Mouse (Mus musculus) heart, embryonic 13.5 days (tissue): ENCODE measurements around the gene Mettl7a3. TPM values are rescaled to one million over a fixed set of nuclear protein-coding genes. Genes with fewer than 3 reads are reported as not detected.
"Not testable (repeated sequence)": the region's sequence is repeated elsewhere in the genome, so short reads cannot be mapped to it uniquely, and the experiment has no call there.

Experiments
- ATAC-seq: fragments of 200-750 bp; cut with Nextera tagmentation; 2 replicates; pipeline ENCODE4 v1.8.0; 2017; ENCODE audit warnings: moderate TSS enrichment; ENCODE audit not compliant: insufficient number of reproducible peaks, low FRiP score, low TSS enrichment; ENCODE audit errors: extremely low read depth
- H3K27ac ChIP-seq: fragments of 300-500 bp; sonication (generic); replicated peaks from 2 replicates; pipeline ENCODE4 v1.5.1; 2015; ENCODE audit warnings: moderate library complexity, mild to moderate bottlenecking, inconsistent platforms
- H3K27me3 ChIP-seq: fragments of 300-500 bp; sonication (generic); replicated peaks from 2 replicates; pipeline ENCODE4 v1.6.1; 2015; ENCODE audit warnings: mild to moderate bottlenecking, inconsistent platforms
- H3K36me3 ChIP-seq: fragments of 300-500 bp; sonication (generic); 2 replicates; pipeline ENCODE4 v1.6.1; 2015; ENCODE audit warnings: mild to moderate bottlenecking, inconsistent platforms
- H3K4me1 ChIP-seq: fragments of 300-500 bp; sonication (generic); 2 replicates; pipeline ENCODE4 v1.6.1; 2015; ENCODE audit warnings: inconsistent platforms
- H3K4me2 ChIP-seq: fragments of 300-500 bp; sonication (generic); 2 replicates; pipeline ENCODE4 v1.6.1; 2015; ENCODE audit warnings: inconsistent platforms, mild to moderate bottlenecking, moderate library complexity
- H3K4me3 ChIP-seq: fragments of 300-500 bp; sonication (generic); 2 replicates; pipeline ENCODE4 v1.5.1; 2015; ENCODE audit warnings: moderate library complexity, mild to moderate bottlenecking, inconsistent platforms
- H3K9ac ChIP-seq: fragments of 300-500 bp; sonication (generic); 2 replicates; pipeline ENCODE4 v1.6.1; 2015; ENCODE audit warnings: inconsistent platforms, mild to moderate bottlenecking, moderate library complexity
- H3K9me3 ChIP-seq: fragments of 300-500 bp; sonication (generic); 2 replicates; pipeline ENCODE4 v1.6.1; 2016; ENCODE audit warnings: inconsistent platforms
- WGBS: fragments of 180-500 bp; shearing (Covaris S2); methylation state at CpG from one replicate; pipeline ENCODE4 v1.1.7; 2015; ENCODE audit warnings: mixed read lengths; 5-methylcytosine and 5-hydroxymethylcytosine counted together
- polyA plus RNA-seq: library from polyadenylated mRNA; unstranded; fragments of >200 nt; fragmentation: Nextera tagmentation; extraction: Ambion mirVana; gene quantifications from 2 replicates; pipeline ENCODE4 v1.2.1, GENCODE M21; 2015

Mettl7a3 gene
- polyA plus RNA-seq, 1 experiment from 2014 or later: not detected

- Histone ChIP-seq H3K27me3 (no peaks in the 10 kb centered on the region), H3K9ac (no peak within 1 kb of the TSS), H3K4me3 (no peak within 1 kb of the TSS), H3K27ac (no peak within 1 kb of the TSS), H3K9me3 (no peaks in the 10 kb centered on the region), H3K4me2 (no peak within 1 kb of the TSS), H3K4me1 (no peaks in the 10 kb centered on the region), H3K36me3 (no peaks in the 10 kb centered on the region)
- no peak for ATAC-seq
- 74% methylated on average over 7 of the region's 7 CpGs for WGBS
Measured at GRCm38 (mm10) chr15:100364242-100364641, 29.5 kb downstream of the Mettl7a3 start, which contains the start of gene Higd1c. Higd1c (plus strand) TSS chr15:100364542.

- not testable (repeated sequence) for H3K9me3 ChIP-seq, H3K36me3 ChIP-seq, H3K9ac ChIP-seq, H3K27ac ChIP-seq, ATAC-seq, H3K27me3 ChIP-seq, H3K4me2 ChIP-seq, H3K4me3 ChIP-seq, H3K4me1 ChIP-seq
- 82% methylated on average over 9 of the region's 9 CpGs for WGBS
Measured at GRCm38 (mm10) chr15:100365967-100366366, 31.2 kb downstream of the Mettl7a3 start.

DNA sequence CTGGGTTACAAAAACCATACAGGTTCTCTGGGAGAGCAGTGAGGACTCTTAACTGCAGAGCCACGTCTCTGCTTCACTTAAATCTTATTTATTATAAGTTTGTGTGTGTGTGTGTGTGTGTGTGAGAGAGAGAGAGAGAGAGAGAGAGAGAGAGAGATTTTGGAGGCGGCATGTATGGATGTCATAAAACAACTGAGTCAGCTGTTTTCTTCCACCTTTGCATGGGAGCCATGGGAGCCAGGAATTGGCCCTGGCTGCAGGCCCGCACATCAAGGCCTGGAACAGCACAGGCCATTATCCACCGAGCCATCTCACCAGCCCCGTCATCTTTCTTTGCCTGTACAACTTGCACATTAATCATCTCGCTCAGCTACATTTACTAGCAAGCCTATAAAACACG is 32.4 kb downstream of the Mettl7a3 start:
- ATAC-seq: no peak
- no peaks in the 10 kb centered on the region for H3K27me3 ChIP-seq
- no peak overlapping the region for H3K9ac ChIP-seq
- H3K4me3 ChIP-seq: no peak overlapping the region
- no peaks in the 10 kb centered on the region for H3K9me3 ChIP-seq
- no peak overlapping the region for H3K27ac ChIP-seq
- WGBS: 77% methylated on average over 7 of the region's 7 CpGs
- no peaks in the 10 kb centered on the region for H3K4me1 ChIP-seq
- H3K36me3 ChIP-seq: no peaks in the 10 kb centered on the region
- no peak overlapping the region for H3K4me2 ChIP-seq

DNA sequence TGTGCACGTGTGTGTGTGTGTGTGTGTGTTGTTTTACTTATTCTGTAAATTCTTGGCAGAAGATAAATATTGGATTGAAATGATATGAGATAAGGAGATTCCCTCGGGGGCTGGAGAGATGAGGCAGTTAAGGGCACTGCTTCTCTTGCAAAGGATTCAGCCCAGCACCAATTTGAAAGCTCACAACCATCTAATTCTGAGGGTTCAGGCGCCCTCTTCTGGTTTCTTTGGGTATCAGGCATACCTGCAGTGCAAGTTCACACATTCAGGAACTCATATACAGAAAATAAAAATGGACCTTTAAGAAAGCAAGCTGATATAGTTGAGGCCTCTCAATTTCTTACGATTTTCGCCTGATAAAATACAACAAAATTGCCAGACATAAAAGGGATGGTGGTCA is 40.3 kb downstream of the Mettl7a3 start:
- H3K9me3 ChIP-seq: peaks cover 14% of the 10 kb centered on the region; the same call in 1 of the 2 replicates
- H3K9ac ChIP-seq: no peak overlapping the region
- WGBS: 33% methylated on average over 5 of the region's 5 CpGs
- no peaks in the 10 kb centered on the region for H3K36me3 ChIP-seq
- no peak overlapping the region for H3K4me2 ChIP-seq
- H3K4me1 ChIP-seq: no peaks in the 10 kb centered on the region
- no peak overlapping the region for H3K27ac ChIP-seq
- no peak overlapping the region for H3K4me3 ChIP-seq
- no peaks in the 10 kb centered on the region for H3K27me3 ChIP-seq
- ATAC-seq: no peak

DNA sequence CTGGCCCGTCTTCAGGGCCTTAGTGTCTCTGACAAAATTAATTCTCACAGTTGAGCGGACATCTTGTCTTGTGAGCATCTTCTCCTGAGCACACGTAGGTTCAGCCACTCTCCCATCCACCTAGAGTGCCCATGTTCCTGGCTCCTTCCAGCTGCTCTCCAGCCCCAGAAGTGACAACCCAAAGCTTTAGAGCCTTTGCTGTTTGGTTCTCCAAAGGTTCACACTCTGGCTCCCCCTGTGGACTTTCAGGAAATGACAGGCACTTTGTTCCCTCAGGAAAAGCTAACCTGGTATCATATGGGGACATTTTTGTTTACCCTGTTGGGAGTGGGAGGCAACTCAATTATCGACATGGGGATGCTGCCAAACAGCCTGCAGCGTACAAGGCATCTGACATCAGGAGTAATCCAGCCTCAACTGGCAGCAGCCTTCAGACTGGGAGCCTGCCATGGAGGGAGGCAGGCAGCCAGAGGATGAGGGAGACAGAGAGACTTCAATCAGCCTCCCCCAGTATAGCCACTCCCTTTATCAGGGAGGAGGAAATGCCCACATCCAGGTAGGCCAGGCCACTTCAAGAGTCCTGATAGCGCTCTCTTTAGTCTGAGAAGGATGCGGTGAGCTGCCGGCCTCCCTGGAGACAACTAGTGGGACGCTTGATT is 43.2 kb downstream of the Mettl7a3 start:
- not testable (repeated sequence) for H3K9ac ChIP-seq, H3K36me3 ChIP-seq, H3K4me1 ChIP-seq, ATAC-seq, H3K27ac ChIP-seq, H3K4me2 ChIP-seq, H3K4me3 ChIP-seq, H3K27me3 ChIP-seq
- H3K9me3 ChIP-seq: peaks cover 13% of the 10 kb centered on the region; the same call in 1 of the 2 replicates
- 31% methylated on average over 4 of the region's 9 CpGs for WGBS

DNA sequence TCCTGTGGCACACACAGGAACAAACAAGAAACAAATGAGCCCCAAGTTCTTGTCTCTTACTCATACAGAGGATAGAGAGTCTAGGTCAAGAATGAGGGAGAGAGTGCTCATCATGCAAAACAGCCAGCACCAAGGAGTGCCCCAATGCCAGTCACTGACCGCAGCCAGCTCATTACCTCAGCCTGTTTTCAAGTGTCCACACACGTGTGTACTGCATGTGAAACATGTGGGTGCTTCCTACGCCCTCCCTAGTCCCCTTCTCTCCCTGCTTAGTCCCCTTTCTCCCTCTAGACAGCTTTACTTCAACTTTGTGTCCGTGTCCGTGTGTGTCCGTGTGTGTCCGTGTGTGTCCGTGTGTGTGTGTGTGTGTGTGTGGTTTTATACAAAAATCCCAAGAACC is 44.9 kb downstream of the Mettl7a3 start:
- Histone ChIP-seq H3K9ac (no peak overlapping the region), H3K27ac (no peak overlapping the region), H3K4me3 (no peak overlapping the region), H3K27me3 (0 out of 2 replicates have a peak, but pooled peaks cover 4% of the 10 kb centered on the region), H3K36me3 (no peaks in the 10 kb centered on the region), H3K4me2 (no peak overlapping the region), H3K4me1 (no peaks in the 10 kb centered on the region), H3K9me3 (no peaks in the 10 kb centered on the region)
- WGBS: 78% methylated on average over 8 of the region's 8 CpGs
- no peak for ATAC-seq

GRCm38 (mm10) chr15:100380104-100380503 is 45.4 kb downstream of the Mettl7a3 start:
- 66% methylated on average over 2 of the region's 2 CpGs for WGBS
- H3K9me3 ChIP-seq: no peaks in the 10 kb centered on the region
- H3K36me3 ChIP-seq: no peaks in the 10 kb centered on the region
- no peak overlapping the region for H3K4me2 ChIP-seq
- H3K4me1 ChIP-seq: no peaks in the 10 kb centered on the region
- H3K27me3 ChIP-seq: 0 out of 2 replicates have a peak, but pooled peaks cover 4% of the 10 kb centered on the region
- H3K9ac ChIP-seq: no peak overlapping the region
- ATAC-seq: no peak
- no peak overlapping the region for H3K4me3 ChIP-seq
- H3K27ac ChIP-seq: no peak overlapping the region

DNA sequence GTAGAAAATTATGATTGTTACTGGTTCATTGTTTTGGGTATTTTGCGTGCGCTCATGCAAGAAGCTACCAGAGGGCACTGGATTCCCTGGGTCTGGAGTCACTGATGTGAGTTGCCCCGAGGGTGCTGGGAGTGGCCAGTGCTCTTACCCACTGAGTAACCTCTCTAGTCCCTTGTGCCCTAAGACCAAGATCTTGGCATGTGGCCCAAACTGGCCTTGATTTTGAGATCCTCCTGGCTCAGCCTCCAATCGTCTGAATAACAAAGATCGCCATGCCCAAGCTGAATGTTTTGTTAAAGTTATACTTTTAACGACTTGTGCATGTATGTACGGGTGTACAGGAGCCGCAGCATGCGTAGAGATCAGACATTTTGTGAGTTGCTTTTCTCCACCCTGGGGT is 51.0 kb downstream of the Mettl7a3 start:
- 90% methylated on average over 9 of the region's 9 CpGs for WGBS

GRCm38 (mm10) chr15:100387544-100388223 is 53.0 kb downstream of the Mettl7a3 start:
- Histone ChIP-seq H3K36me3 (no peaks in the 10 kb centered on the region), H3K27ac (no peak overlapping the region), H3K9me3 (no peaks in the 10 kb centered on the region), H3K27me3 (0 out of 2 replicates have a peak, but pooled peaks cover 4% of the 10 kb centered on the region), H3K9ac (no peak overlapping the region), H3K4me2 (no peak overlapping the region), H3K4me3 (no peak overlapping the region), H3K4me1 (peaks cover 32% of the 10 kb centered on the region)
- WGBS: 91% methylated on average over 17 of the region's 17 CpGs
- no peak for ATAC-seq

More for the DNA sequence above, 51.0 kb downstream of the Mettl7a3 start:
- H3K4me3 ChIP-seq: no peak overlapping the region
- no peak overlapping the region for H3K9ac ChIP-seq
- H3K4me2 ChIP-seq: no peak overlapping the region
- H3K27me3 ChIP-seq: 0 out of 2 replicates have a peak, but pooled peaks cover 4% of the 10 kb centered on the region
- H3K4me1 ChIP-seq: peaks cover 16% of the 10 kb centered on the region
- no peaks in the 10 kb centered on the region for H3K36me3 ChIP-seq
- ATAC-seq: no peak
- H3K9me3 ChIP-seq: no peaks in the 10 kb centered on the region
- H3K27ac ChIP-seq: no peak overlapping the region

GRCm38 (mm10) chr15:100388224-100388835 is 53.6 kb downstream of the Mettl7a3 start:
- peaks cover 3% of the 10 kb centered on the region for H3K36me3 ChIP-seq
- H3K4me2 ChIP-seq: no peak overlapping the region
- H3K9ac ChIP-seq: no peak overlapping the region
- no peak overlapping the region for H3K4me3 ChIP-seq
- no peak overlapping the region for H3K27ac ChIP-seq
- peaks cover 38% of the 10 kb centered on the region for H3K4me1 ChIP-seq
- H3K27me3 ChIP-seq: no peaks in the 10 kb centered on the region
- WGBS: 88% methylated on average over 16 of the region's 16 CpGs
- ATAC-seq: no peak
- H3K9me3 ChIP-seq: no peaks in the 10 kb centered on the region

DNA sequence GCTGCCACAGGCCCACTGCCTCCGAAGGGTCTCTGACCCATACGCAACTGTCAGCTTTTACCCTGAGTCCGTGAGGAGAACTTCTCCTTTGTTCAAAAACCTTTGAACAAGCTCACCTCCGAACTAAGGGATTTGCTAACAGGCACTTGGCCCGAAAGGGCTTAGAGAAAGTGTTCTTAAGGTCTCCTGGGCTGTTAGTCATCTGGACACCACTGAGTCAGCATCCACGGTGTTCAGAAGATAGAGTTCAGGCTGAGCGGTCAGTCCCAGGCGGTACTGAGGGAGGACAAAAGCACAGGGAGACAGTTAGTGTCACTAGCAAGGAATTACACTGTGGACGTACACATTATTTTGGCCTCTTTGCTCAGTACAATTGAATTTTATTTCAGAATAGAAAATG is 54.2 kb downstream of the Mettl7a3 start:
- peaks cover 40% of the 10 kb centered on the region for H3K4me1 ChIP-seq
- no peaks in the 10 kb centered on the region for H3K9me3 ChIP-seq
- no peak overlapping the region for H3K27ac ChIP-seq
- peaks cover 9% of the 10 kb centered on the region for H3K36me3 ChIP-seq
- no peaks in the 10 kb centered on the region for H3K27me3 ChIP-seq
- no peak for ATAC-seq
- H3K4me3 ChIP-seq: no peak overlapping the region
- 72% methylated on average over 9 of the region's 9 CpGs for WGBS
- no peak overlapping the region for H3K4me2 ChIP-seq
- H3K9ac ChIP-seq: no peak overlapping the region
